Mouse (Mus musculus) embryonic facial prominence, embryonic 10.5 days (tissue): Measurements from ENCODE around the gene Mrpl52. TPM values are rescaled to one million over a fixed set of nuclear protein-coding genes. Genes with fewer than 3 reads are reported as not detected.

ENCODE experiments used
- DNase-seq: peaks from one replicate; pipeline ENCODE4 v3.0.0-alpha.2; 2017; ENCODE audit warnings: low spot score
- H3K27ac ChIP-seq: fragments of 300-500 bp; sonication (generic); replicated peaks from 2 replicates; pipeline ENCODE4 v1.5.1; 2016; ENCODE audit warnings: mild to moderate bottlenecking
- H3K27me3 ChIP-seq: fragments of 300-500 bp; sonication (generic); replicated peaks from 2 replicates; pipeline ENCODE4 v1.6.1; 2016; ENCODE audit warnings: low read depth, mild to moderate bottlenecking; ENCODE audit not compliant: poor library complexity, severe bottlenecking
- H3K36me3 ChIP-seq: fragments of 300-500 bp; sonication (generic); replicated peaks from 2 replicates; pipeline ENCODE4 v1.6.1; 2016; ENCODE audit warnings: mild to moderate bottlenecking, moderate library complexity
- H3K4me1 ChIP-seq: fragments of 300-500 bp; sonication (generic); 2 replicates; pipeline ENCODE4 v1.6.1; 2016
- H3K4me3 ChIP-seq: fragments of 300-500 bp; sonication (generic); 2 replicates; pipeline ENCODE4 v1.5.1; 2016; ENCODE audit warnings: mild to moderate bottlenecking, moderate library complexity
- H3K9me3 ChIP-seq: fragments of 300-500 bp; sonication (generic); 2 replicates; pipeline ENCODE4 v1.6.1; 2016; ENCODE audit warnings: mild to moderate bottlenecking
- WGBS: fragments of 180-500 bp; shearing (Covaris S2); methylation state at CpG from one replicate; pipeline ENCODE4 v1.1.7; 2016; 5-methylcytosine and 5-hydroxymethylcytosine counted together
- polyA plus RNA-seq: library from polyadenylated mRNA; unstranded; fragments of >200 nt; fragmentation: Nextera tagmentation; extraction: Ambion mirVana; gene quantifications from 2 replicates; pipeline ENCODE4 v1.2.1, GENCODE M21; 2016

Mrpl52 gene
- polyA plus RNA-seq, 1 experiment from 2014 or later = 207 TPM

- DNase-seq = peak; percentile 54
- H3K36me3 ChIP-seq = peaks cover 24% of the 10 kb centered on the region
- peaks cover 29% of the 10 kb centered on the region for H3K27me3 ChIP-seq
- peak overlapping the region; percentile 88 for H3K4me3 ChIP-seq
- H3K4me1 ChIP-seq = peaks cover 72% of the 10 kb centered on the region
- H3K9me3 ChIP-seq = no peaks in the 10 kb centered on the region
- 5% methylated on average over 18 of the region's 18 CpGs for WGBS
- peak overlapping the region; percentile 98 for H3K27ac ChIP-seq
Observed at GRCm38 (mm10) chr14:54430406-54431145, 3.9 kb downstream of the Mrpl52 start.

GRCm38 (mm10) chr14:54431334-54432077, 4.8 kb downstream of the Mrpl52 start, which contains the start of gene Mmp14:
Mmp14 (plus strand) TSS chr14:54431612.
- peak within 1 kb of the TSS; percentile 88 for H3K4me3 ChIP-seq
- H3K9me3 ChIP-seq = no peaks in the 10 kb centered on the region
- H3K4me1 ChIP-seq = peaks cover 66% of the 10 kb centered on the region
- 1% methylated on average over 49 of the region's 49 CpGs for WGBS
- peak within 1 kb of the TSS; percentile 98 for H3K27ac ChIP-seq
- H3K36me3 ChIP-seq = peaks cover 33% of the 10 kb centered on the region
- H3K27me3 ChIP-seq = peaks cover 29% of the 10 kb centered on the region
- DNase-seq = peak; percentile 87

- Histone ChIP-seq H3K27me3 (peaks cover 29% of the 10 kb centered on the region), H3K36me3 (peaks cover 41% of the 10 kb centered on the region), H3K4me1 (peaks cover 65% of the 10 kb centered on the region), H3K9me3 (no peaks in the 10 kb centered on the region), H3K27ac (peak overlapping the region; percentile 98), H3K4me3 (peak overlapping the region; percentile 88)
- DNase-seq = peak; percentile 73
- WGBS = 2% methylated on average over 54 of the region's 54 CpGs
Observed at GRCm38 (mm10) chr14:54432078-54432836, 5.5 kb downstream of the Mrpl52 start.

GRCm38 (mm10) chr14:54432837-54433830, 6.4 kb downstream of the Mrpl52 start:
- peaks cover 59% of the 10 kb centered on the region for H3K4me1 ChIP-seq
- 42% methylated on average over 17 of the region's 17 CpGs for WGBS
- H3K36me3 ChIP-seq = peaks cover 49% of the 10 kb centered on the region
- H3K4me3 ChIP-seq = peak overlapping the region; percentile 88
- peak overlapping the region; percentile 98 for H3K27ac ChIP-seq
- peak; percentile 34 for DNase-seq
- H3K9me3 ChIP-seq = no peaks in the 10 kb centered on the region
- peaks cover 29% of the 10 kb centered on the region for H3K27me3 ChIP-seq

- Histone ChIP-seq H3K36me3 (peaks cover 49% of the 10 kb centered on the region), H3K27me3 (peaks cover 29% of the 10 kb centered on the region), H3K27ac (peak overlapping the region; percentile 98; the same call in 1 of the 2 replicates), H3K9me3 (no peaks in the 10 kb centered on the region), H3K4me3 (peak overlapping the region; percentile 88), H3K4me1 (peaks cover 59% of the 10 kb centered on the region)
- DNase-seq = no peak
- WGBS = 68% methylated on average over 12 of the region's 12 CpGs
Observed at GRCm38 (mm10) chr14:54433941-54434531, 7.3 kb downstream of the Mrpl52 start.

GRCm38 (mm10) chr14:54435194-54435918, 8.6 kb downstream of the Mrpl52 start:
- 87% methylated on average over 11 of the region's 11 CpGs for WGBS
- Histone ChIP-seq H3K9me3 (no peaks in the 10 kb centered on the region), H3K36me3 (peaks cover 53% of the 10 kb centered on the region), H3K4me3 (no peak overlapping the region), H3K4me1 (peaks cover 58% of the 10 kb centered on the region), H3K27me3 (peaks cover 25% of the 10 kb centered on the region), H3K27ac (no peak overlapping the region)
- DNase-seq = no peak

- Histone ChIP-seq H3K4me3 (no peak overlapping the region), H3K27me3 (no peaks in the 10 kb centered on the region), H3K36me3 (peaks cover 68% of the 10 kb centered on the region), H3K27ac (no peak overlapping the region), H3K4me1 (peaks cover 54% of the 10 kb centered on the region), H3K9me3 (no peaks in the 10 kb centered on the region)
- no peak for DNase-seq
- 87% methylated on average over 12 of the region's 12 CpGs for WGBS
Observed at GRCm38 (mm10) chr14:54439155-54439554, 12.4 kb downstream of the Mrpl52 start.

GRCm38 (mm10) chr14:54439610-54440009, 12.9 kb downstream of the Mrpl52 start:
- H3K4me1 ChIP-seq = peaks cover 52% of the 10 kb centered on the region
- H3K36me3 ChIP-seq = peaks cover 68% of the 10 kb centered on the region
- WGBS = 69% methylated on average over 7 of the region's 7 CpGs
- H3K4me3 ChIP-seq = no peak overlapping the region
- H3K27ac ChIP-seq = no peak overlapping the region; the same call in 1 of the 2 replicates
- no peaks in the 10 kb centered on the region for H3K9me3 ChIP-seq
- no peak for DNase-seq
- 0 out of 2 replicates have a peak, but pooled peaks cover 3% of the 10 kb centered on the region for H3K27me3 ChIP-seq

- peaks cover 63% of the 10 kb centered on the region for H3K36me3 ChIP-seq
- peaks cover 47% of the 10 kb centered on the region for H3K4me1 ChIP-seq
- no peak for DNase-seq
- no peak overlapping the region for H3K4me3 ChIP-seq
- no peak overlapping the region for H3K27ac ChIP-seq
- peaks cover 9% of the 10 kb centered on the region; the same call in 1 of the 2 replicates for H3K27me3 ChIP-seq
- WGBS = 92% methylated on average over 14 of the region's 14 CpGs
- no peaks in the 10 kb centered on the region for H3K9me3 ChIP-seq
Observed at GRCm38 (mm10) chr14:54440538-54440937, 13.8 kb downstream of the Mrpl52 start.

- H3K36me3 ChIP-seq = peaks cover 55% of the 10 kb centered on the region
- DNase-seq = no peak
Observed at GRCm38 (mm10) chr14:54441365-54441764, 14.7 kb downstream of the Mrpl52 start.

More at GRCm38 (mm10) chr14:54441365-54441764, 14.7 kb downstream of the Mrpl52 start:
- H3K27me3 ChIP-seq = peaks cover 16% of the 10 kb centered on the region; the same call in 1 of the 2 replicates
- 74% methylated on average over 4 of the region's 4 CpGs for WGBS
- H3K27ac ChIP-seq = 0 out of 2 replicates have a peak overlapping the region, but pooled peaks have one; percentile 19
- no peaks in the 10 kb centered on the region for H3K9me3 ChIP-seq
- no peak overlapping the region for H3K4me3 ChIP-seq
- H3K4me1 ChIP-seq = peaks cover 47% of the 10 kb centered on the region
